Mouse (Mus musculus): ENCODE measurements at regions not wholly inside any gene's neighbourhood (a gene's known extent, or its start where the extent isn't known, plus 50 kb on each side); places are given as distances from the start of the nearest gene placed in this dataset.

- TF ChIP-seq CTCF (IDR thresholded peaks at IDR 0.05; ENCODE audit: borderline replicate concordance, extremely low read depth, insufficient read depth, insufficient read length) = no peak
- no peak for TF ChIP-seq POLR2A (IDR thresholded peaks at IDR 0.05; ENCODE audit: borderline replicate concordance, extremely low read depth, insufficient read depth, insufficient read length, poor library complexity, severe bottlenecking)
Observed at GRCm38 (mm10) chr13:97601135-97601730, 159.2 kb downstream of the Gm10260 start.
